Comparison of ENCODE assay signal across 8 mouse cellular contexts in the genomic region with DNA sequence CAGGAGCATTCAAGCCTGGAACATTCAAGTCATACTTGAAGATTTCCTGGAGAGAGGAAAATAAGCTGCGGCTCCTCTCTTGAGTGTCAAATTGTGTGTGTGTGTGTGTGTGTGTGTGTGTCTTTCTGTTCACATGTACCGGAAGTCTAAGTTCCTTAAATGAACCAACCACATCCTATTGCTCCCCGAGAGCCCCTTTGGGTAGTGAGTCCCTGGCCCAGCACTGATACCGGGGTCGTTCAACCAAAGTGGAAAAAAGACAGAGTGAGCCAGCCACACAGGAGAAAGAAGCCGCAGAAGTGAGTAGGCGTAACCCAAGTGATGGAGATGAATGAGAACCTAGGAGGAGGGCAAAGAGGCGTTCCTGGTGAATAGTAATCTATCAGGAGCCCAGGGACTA. TPM values are rescaled to one million over a fixed set of nuclear protein-coding genes. Genes with fewer than 3 reads are reported as not detected.
A peak's percentile ranks its signal among the peaks of the same experiment; 100 is the strongest.
DNase-seq lines count a peak whose midpoint lies in the region; ATAC-seq and TF ChIP-seq lines count a peak whose summit lies in the region.

No protein-coding gene starts in this region.

- no peak overlapping the region for H3K9ac ChIP-seq in heart, embryonic 11.5 days (ENCODE audit: low read depth, low read length)
- no peak overlapping the region for H3K9ac ChIP-seq in liver, embryonic 12.5 days
- H3K9ac ChIP-seq in stomach, postnatal 0 days (ENCODE audit: low read length): no peak overlapping the region

- ATAC-seq in heart, embryonic 11.5 days (replicated peaks; ENCODE audit: insufficient number of reproducible peaks, low FRiP score, low TSS enrichment): no peak
- ATAC-seq in liver, embryonic 12.5 days: no peak
- ATAC-seq in stomach, postnatal 0 days (ENCODE audit: low FRiP score, low TSS enrichment): no peak

- no peak for TF ChIP-seq CTCF in thymus, adult 2 months (IDR thresholded peaks at IDR 0.05; ENCODE audit: borderline replicate concordance, control insufficient read depth, extremely low read depth, insufficient read depth, low read length, poor library complexity)
- TF ChIP-seq CTCF in stomach, postnatal 0 days (IDR thresholded peaks at IDR 0.05; ENCODE audit: low read depth): no peak

- peak overlapping the region; percentile 94; the same call in 1 of the 2 replicates for H3K4me2 ChIP-seq in heart, embryonic 11.5 days
- H3K4me2 ChIP-seq in liver, embryonic 12.5 days: peak overlapping the region; percentile 68
- peak overlapping the region; percentile 89 for H3K4me2 ChIP-seq in stomach, postnatal 0 days (replicated peaks; ENCODE audit: low read depth)

- peak overlapping the region; percentile 53 for H3K4me3 ChIP-seq in heart, embryonic 11.5 days (ENCODE audit: low read depth, low read length)
- peak overlapping the region; percentile 14; the same call in 1 of the 2 replicates for H3K4me3 ChIP-seq in thymus, adult 2 months (ENCODE audit: control insufficient read depth, insufficient read depth, low read length)
- H3K4me3 ChIP-seq in liver, embryonic 12.5 days: no peak overlapping the region
- H3K4me3 ChIP-seq in stomach, postnatal 0 days (ENCODE audit: low read depth, low read length): peak overlapping the region; percentile 62

- H3K9me3 ChIP-seq in heart, embryonic 11.5 days (replicated peaks; ENCODE audit: control insufficient read depth, low read length): no peaks in the 10 kb centered on the region
- H3K9me3 ChIP-seq in liver, embryonic 12.5 days (replicated peaks): no peaks in the 10 kb centered on the region
- H3K9me3 ChIP-seq in stomach, postnatal 0 days (ENCODE audit: control insufficient read depth, low read length): no peaks in the 10 kb centered on the region

- peaks cover 54% of the 10 kb centered on the region for H3K27me3 ChIP-seq in heart, embryonic 11.5 days (ENCODE audit: control insufficient read depth, insufficient read depth, low read length)
- H3K27me3 ChIP-seq in thymus, adult 2 months (ENCODE audit: control insufficient read depth, insufficient read depth, low read length): peaks cover 4% of the 10 kb centered on the region; the same call in 1 of the 2 replicates
- peaks cover 88% of the 10 kb centered on the region for H3K27me3 ChIP-seq in liver, embryonic 12.5 days (replicated peaks)
- no peaks in the 10 kb centered on the region for H3K27me3 ChIP-seq in stomach, postnatal 0 days (ENCODE audit: control insufficient read depth, insufficient read depth, low read length)

- no peaks in the 10 kb centered on the region for H3K36me3 ChIP-seq in heart, embryonic 11.5 days (ENCODE audit: control insufficient read depth, insufficient read depth, low read length)
- H3K36me3 ChIP-seq in thymus, adult 2 months (ENCODE audit: control insufficient read depth, insufficient read depth, low read length): no peaks in the 10 kb centered on the region
- no peaks in the 10 kb centered on the region for H3K36me3 ChIP-seq in liver, embryonic 12.5 days
- H3K36me3 ChIP-seq in stomach, postnatal 0 days (ENCODE audit: control insufficient read depth, insufficient read depth, low read length): no peaks in the 10 kb centered on the region

- 0 out of 2 replicates have a peak, but pooled peaks cover 9% of the 10 kb centered on the region for H3K4me1 ChIP-seq in heart, embryonic 11.5 days (ENCODE audit: control insufficient read depth, insufficient read depth, low read length)
- H3K4me1 ChIP-seq in thymus, adult 2 months (replicated peaks; ENCODE audit: control insufficient read depth, insufficient read depth, low read length): peaks cover 24% of the 10 kb centered on the region
- peaks cover 16% of the 10 kb centered on the region for H3K4me1 ChIP-seq in liver, embryonic 12.5 days
- H3K4me1 ChIP-seq in stomach, postnatal 0 days (replicated peaks; ENCODE audit: control insufficient read depth, insufficient read depth): no peaks in the 10 kb centered on the region

- no peak overlapping the region for H3K27ac ChIP-seq in heart, embryonic 11.5 days (ENCODE audit: low read depth, low read length)
- H3K27ac ChIP-seq in thymus, adult 2 months (ENCODE audit: control insufficient read depth, insufficient read depth, low read length): no peak overlapping the region
- no peak overlapping the region for H3K27ac ChIP-seq in liver, embryonic 12.5 days
- H3K27ac ChIP-seq in stomach, postnatal 0 days (replicated peaks): peak overlapping the region; percentile 90

- no peak for DNase-seq in heart, adult 18-20 months
- DNase-seq in thymus, adult 2 months: no peak
- DNase-seq in thymus, postnatal 25 days: no peak
- no peak for DNase-seq in stomach, postnatal 0 days (ENCODE audit: low spot score)
- DNase-seq in right cerebral cortex, adult 2 months (ENCODE audit: low spot score in 2 of 2): no peak
- no peak for DNase-seq in cerebellum, adult 11 months

- WGBS in heart, embryonic 11.5 days (ENCODE audit: insufficient replicate concordance): 60% methylated on average over 8 of the region's 8 CpGs
- WGBS in thymus, adult 2 months: 1% methylated on average over 8 of the region's 8 CpGs
- WGBS in liver, embryonic 12.5 days (ENCODE audit: insufficient replicate concordance): 11% methylated on average over 8 of the region's 8 CpGs
- 37% methylated on average over 8 of the region's 8 CpGs for WGBS in stomach, postnatal 0 days

- TF ChIP-seq POLR2A in thymus, adult 2 months (IDR thresholded peaks at IDR 0.05; ENCODE audit: control insufficient read depth, extremely low read depth, insufficient read depth, low read length, poor library complexity): no peak

- no peak for TF ChIP-seq EP300 in stomach, postnatal 0 days (optimal IDR thresholded peaks at IDR 0.05)

RNA-seq across cellular contexts. Expression of gene St14, which starts 1.7 kb away (rescaled TPM):
- 0.63 and 0.96 TPM in 2 replicates for polyA plus RNA-seq in heart, embryonic 11.5 days (2014; fragmentation: Nextera tagmentation; extraction: Ambion mirVana)
- total RNA-seq in heart, adult 18-20 months (2021): under 1 TPM; 0.32 to 0.49 TPM
- 13.8 and 15.8 TPM in 2 replicates for polyA plus RNA-seq in thymus, adult 2 months (2012; rRNA removed)
- polyA plus RNA-seq in liver, embryonic 12.5 days (2016; fragmentation: Nextera tagmentation; extraction: Ambion mirVana): 0.28 and 0.38 TPM in 2 replicates
- 60.4 and 61.6 TPM in 2 replicates for polyA plus RNA-seq in stomach, postnatal 0 days (2015; fragmentation: Nextera tagmentation; extraction: Ambion mirVana)
